Mouse (Mus musculus) CH12.LX (cell line): ENCODE measurements at regions not wholly inside any gene's neighbourhood (a gene's known extent, or its start where the extent isn't known, plus 50 kb on each side); places are given as distances from the start of the nearest gene placed in this dataset.

Experiments used
- CHD1 ChIP-seq: IDR thresholded peaks from 2 replicates; pipeline ENCODE4 v1.6.1; 2012; ENCODE audit warnings: low read depth, low read length, improper control_type of control experiment, inconsistent platforms
- CTCF ChIP-seq, 2 experiments: IDR thresholded peaks in 1 of 2; conservative IDR thresholded peaks in 1 of 2; 2 replicates each; pipeline ENCODE4 v1.5.1; 2011 to 2012; ENCODE audit warnings: low read depth in 2 of 2, low read length in 2 of 2, improper control_type of control experiment in 1 of 2, inconsistent platforms in 1 of 2, mild to moderate bottlenecking in 1 of 2, moderate library complexity in 1 of 2
- EP300 ChIP-seq: IDR thresholded peaks from 2 replicates; pipeline ENCODE4 v1.6.1; 2011; ENCODE audit warnings: low read length, improper control_type of control experiment
- ETS1 ChIP-seq: conservative IDR thresholded peaks from 2 replicates; pipeline ENCODE4 v1.6.1; 2012; ENCODE audit warnings: low read depth, mild to moderate bottlenecking, inconsistent platforms, low read length, improper control_type of control experiment, moderate library complexity
- HCFC1 ChIP-seq: IDR thresholded peaks from 2 replicates; pipeline ENCODE4 v1.6.1; 2012; ENCODE audit warnings: low read depth, mild to moderate bottlenecking, inconsistent platforms, low read length, improper control_type of control experiment
- PAX5 ChIP-seq: IDR thresholded peaks from 2 replicates; pipeline ENCODE4 v1.6.1; 2012; ENCODE audit warnings: low read length, inconsistent platforms, mixed read lengths
- POLR2A ChIP-seq: IDR thresholded peaks from 2 replicates; pipeline ENCODE4 v1.6.1; 2011; ENCODE audit warnings: low read depth, mild to moderate bottlenecking, improper control_type of control experiment, low read length
- TCF12 ChIP-seq: IDR thresholded peaks from 2 replicates; pipeline ENCODE4 v1.6.1; 2014; ENCODE audit warnings: low read depth, mild to moderate bottlenecking, inconsistent platforms, low read length, improper control_type of control experiment
- ZNF384 ChIP-seq: IDR thresholded peaks from 2 replicates; pipeline ENCODE4 v1.6.1; 2012; ENCODE audit warnings: low read depth, low read length, improper control_type of control experiment, inconsistent platforms

DNA sequence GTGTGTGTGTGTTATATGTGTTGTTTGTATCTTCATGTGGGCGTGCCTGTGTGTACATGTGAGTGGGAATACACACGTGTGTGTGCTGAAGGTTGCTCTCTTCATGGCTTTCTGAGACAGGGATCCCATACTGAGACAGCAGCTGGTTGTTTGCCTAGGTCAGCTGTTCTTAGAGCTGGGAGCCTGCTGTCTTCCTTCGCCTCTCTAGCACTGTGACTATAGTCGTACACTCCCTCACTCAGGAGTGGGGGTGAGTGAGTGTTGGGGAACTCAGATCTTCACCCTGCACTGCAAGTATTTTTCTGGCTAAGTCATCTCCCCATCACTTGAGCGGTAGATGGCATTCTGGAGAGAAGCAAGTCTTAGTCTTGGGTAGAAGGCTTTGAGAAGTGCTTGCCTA is 191.6 kb upstream of the Gm9833 start:
- TF ChIP-seq EP300 (no peak), CTCF (conservative IDR thresholded peaks at IDR 0.05 in 1 of 2, IDR thresholded peaks at IDR 0.05 in 1 of 2; ENCODE audit: low read depth in 2 of 2, low read length in 2 of 2) (no peak), TCF12 (no peak), CHD1 (no peak), POLR2A (no peak), ETS1 (no peak), PAX5 (no peak), HCFC1 (no peak), ZNF384 (no peak)
